Mouse (Mus musculus) MEL (cell line): ENCODE results near the gene Miga2. TPM values are rescaled to one million over a fixed set of nuclear protein-coding genes. Genes with fewer than 3 reads are reported as not detected.

ENCODE experiments used
- DNase-seq: peaks from one replicate; pipeline ENCODE4 v3.0.0; 2011; ENCODE audit warnings: low read depth, low spot score
- H3K27ac ChIP-seq: 2 replicates; pipeline ENCODE4 v1.5.1; 2012; ENCODE audit warnings: low read depth, mild to moderate bottlenecking, control low read depth, low read length, moderate library complexity; ENCODE audit not compliant: control insufficient read depth
- H3K27me3 ChIP-seq, 2 experiments: fragments of 150-350 bp in 1 of 2; sonication (generic) in 1 of 2; 2 replicates each; pipeline ENCODE4 v1.6.1; 2012; ENCODE audit warnings: low read length in 2 of 2, mild to moderate bottlenecking in 2 of 2, improper control_type of control experiment in 1 of 2, moderate library complexity in 1 of 2; ENCODE audit not compliant: insufficient read depth in 2 of 2, control insufficient read depth in 1 of 2
- H3K36me3 ChIP-seq, 2 experiments: 2 replicates each; pipeline ENCODE4 v1.6.1; 2012 to 2014; ENCODE audit warnings: low read length in 2 of 2, improper control_type of control experiment in 1 of 2, inconsistent platforms in 1 of 2, mild to moderate bottlenecking in 1 of 2; ENCODE audit not compliant: insufficient read depth in 2 of 2, control insufficient read depth in 1 of 2
- H3K4me1 ChIP-seq, 2 experiments: fragments of 150-350 bp in 1 of 2; sonication (generic) in 1 of 2; 2 replicates each; pipeline ENCODE4 v1.6.1; 2012; ENCODE audit warnings: low read length in 2 of 2, improper control_type of control experiment in 1 of 2, mild to moderate bottlenecking in 1 of 2; ENCODE audit not compliant: insufficient read depth in 2 of 2, control insufficient read depth in 1 of 2
- H3K4me3 ChIP-seq, 2 experiments: fragments of 150-350 bp in 1 of 2; sonication (generic) in 1 of 2; 2 replicates each; pipeline ENCODE4 v1.5.1; 2012; ENCODE audit warnings: low read depth in 2 of 2, low read length in 2 of 2, mild to moderate bottlenecking in 2 of 2, moderate library complexity in 2 of 2, control low read depth in 1 of 2, improper control_type of control experiment in 1 of 2; ENCODE audit not compliant: control insufficient read depth in 1 of 2, insufficient read depth in 1 of 2
- H3K79me2 ChIP-seq: 2 replicates; pipeline ENCODE4 v1.6.1; 2012; ENCODE audit warnings: mild to moderate bottlenecking, low read length, moderate library complexity; ENCODE audit not compliant: control insufficient read depth, poor library complexity, insufficient read depth
- H3K9ac ChIP-seq: 2 replicates; pipeline ENCODE4 v1.6.1; 2012; ENCODE audit warnings: low read depth, mild to moderate bottlenecking, control low read depth, low read length, moderate library complexity; ENCODE audit not compliant: control insufficient read depth, poor library complexity, severe bottlenecking
- H3K9me3 ChIP-seq: fragments of 150-350 bp; sonication (generic); replicated peaks from 2 replicates; pipeline ENCODE4 v1.6.1; 2012; ENCODE audit warnings: mild to moderate bottlenecking, low read length, improper control_type of control experiment, moderate library complexity; ENCODE audit not compliant: insufficient read depth
- CTCF ChIP-seq, 3 experiments: IDR thresholded peaks in 2 of 3; conservative IDR thresholded peaks in 1 of 3; 2 replicates each; pipeline ENCODE4 v1.5.1; 2011 to 2012; ENCODE audit warnings: low read length in 3 of 3, low read depth in 2 of 3, mild to moderate bottlenecking in 2 of 3, improper control_type of control experiment in 1 of 3, inconsistent platforms in 1 of 3, mixed read lengths in 1 of 3, moderate library complexity in 1 of 3; ENCODE audit not compliant: control insufficient read depth in 1 of 3, insufficient read depth in 1 of 3, poor library complexity in 1 of 3, severe bottlenecking in 1 of 3
- ETS1 ChIP-seq: IDR thresholded peaks from 2 replicates; pipeline ENCODE4 v1.6.1; 2012; ENCODE audit warnings: low read depth, mild to moderate bottlenecking, inconsistent platforms, low read length, improper control_type of control experiment, moderate library complexity
- MAFK ChIP-seq: IDR thresholded peaks from 2 replicates; pipeline ENCODE4 v1.6.1; 2011; ENCODE audit warnings: low read depth, mild to moderate bottlenecking, low read length, improper control_type of control experiment, borderline replicate concordance
- MAX ChIP-seq: IDR thresholded peaks from 2 replicates; pipeline ENCODE4 v1.6.1; 2011; ENCODE audit warnings: low read length, improper control_type of control experiment
- MEF2A ChIP-seq: IDR thresholded peaks from 2 replicates; pipeline ENCODE4 v1.6.1; 2014; ENCODE audit warnings: low read depth, mild to moderate bottlenecking, inconsistent platforms, low read length, improper control_type of control experiment; ENCODE audit not compliant: poor library complexity, insufficient replicate concordance, severe bottlenecking; ENCODE audit errors: extremely low read depth
- MXI1 ChIP-seq: IDR thresholded peaks from 2 replicates; pipeline ENCODE4 v1.6.1; 2011; ENCODE audit warnings: mild to moderate bottlenecking, low read depth, low read length, improper control_type of control experiment
- MYB ChIP-seq: IDR thresholded peaks from 2 replicates; pipeline ENCODE4 v1.6.1; 2011; ENCODE audit warnings: mild to moderate bottlenecking, low read depth, low read length, improper control_type of control experiment
- MYC ChIP-seq: IDR thresholded peaks from 2 replicates; pipeline ENCODE4 v1.6.1; 2011; ENCODE audit warnings: low read depth, mild to moderate bottlenecking, low read length, improper control_type of control experiment, moderate library complexity
- NRF1 ChIP-seq: IDR thresholded peaks from 2 replicates; pipeline ENCODE4 v1.6.1; 2014; ENCODE audit warnings: low read depth, mild to moderate bottlenecking, inconsistent platforms, low read length, improper control_type of control experiment, moderate library complexity; ENCODE audit not compliant: poor library complexity, insufficient read depth, severe bottlenecking
- RAD21 ChIP-seq: IDR thresholded peaks from 2 replicates; pipeline ENCODE4 v1.6.1; 2011; ENCODE audit warnings: mild to moderate bottlenecking, low read depth, low read length, improper control_type of control experiment
- SIN3A ChIP-seq: IDR thresholded peaks from 2 replicates; pipeline ENCODE4 v1.6.1; 2012; ENCODE audit warnings: low read length, improper control_type of control experiment, inconsistent platforms
- SMC3 ChIP-seq: IDR thresholded peaks from 2 replicates; pipeline ENCODE4 v1.6.1; 2011; ENCODE audit warnings: low read depth, low read length, improper control_type of control experiment
- TBP ChIP-seq: IDR thresholded peaks from 2 replicates; pipeline ENCODE4 v1.8.0; 2011; ENCODE audit warnings: low read depth, low read length, improper control_type of control experiment
- TCF12 ChIP-seq: IDR thresholded peaks from 2 replicates; pipeline ENCODE4 v1.6.1; 2014; ENCODE audit warnings: low read depth, mild to moderate bottlenecking, inconsistent platforms, low read length, improper control_type of control experiment, moderate library complexity
- USF1 ChIP-seq: IDR thresholded peaks from 2 replicates; pipeline ENCODE4 v1.6.1; 2014; ENCODE audit warnings: low read depth, mild to moderate bottlenecking, inconsistent platforms, low read length, improper control_type of control experiment, moderate library complexity
- USF2 ChIP-seq, 2 experiments: IDR thresholded peaks; 2 replicates each; pipeline ENCODE4 v1.6.1; 2011 to 2012; ENCODE audit warnings: improper control_type of control experiment in 2 of 2, low read length in 2 of 2, borderline replicate concordance in 1 of 2, inconsistent platforms in 1 of 2, low read depth in 1 of 2, mild to moderate bottlenecking in 1 of 2; ENCODE audit not compliant: insufficient read depth in 1 of 2
- ZC3H11A ChIP-seq: IDR thresholded peaks from 2 replicates; pipeline ENCODE4 v1.6.1; 2012; ENCODE audit warnings: low read depth, mild to moderate bottlenecking, inconsistent platforms, low read length, improper control_type of control experiment
- ZNF384 ChIP-seq: IDR thresholded peaks from 2 replicates; pipeline ENCODE4 v1.6.1; 2012; ENCODE audit warnings: low read depth, mild to moderate bottlenecking, inconsistent platforms, low read length, improper control_type of control experiment
- polyA plus RNA-seq, 2 experiments: library from polyadenylated mRNA; stranded (reverse) in 1 of 2; unstranded in 1 of 2; fragments of >175 nt in 1 of 2; fragments of >200 nt in 1 of 2; gene quantifications; 2 replicates each; pipeline versions ENCODE4 v1.2.1 to v1.2.4; 2012; ENCODE audit warnings: low replicate concordance in 2 of 2, low read depth in 1 of 2; ENCODE audit not compliant: insufficient read length in 2 of 2, insufficient read depth in 1 of 2, missing spikeins in 1 of 2
- total RNA-seq: library from RNA; depleted of rRNA; stranded (reverse); fragments of 300-350 nt; gene quantifications from 2 replicates; pipeline ENCODE4 v1.2.3, GENCODE M21; 2012

Miga2 gene
- total and polyA plus RNA-seq, 3 experiments: 20.3 to 25.8 TPM; not detected in 1

DNA sequence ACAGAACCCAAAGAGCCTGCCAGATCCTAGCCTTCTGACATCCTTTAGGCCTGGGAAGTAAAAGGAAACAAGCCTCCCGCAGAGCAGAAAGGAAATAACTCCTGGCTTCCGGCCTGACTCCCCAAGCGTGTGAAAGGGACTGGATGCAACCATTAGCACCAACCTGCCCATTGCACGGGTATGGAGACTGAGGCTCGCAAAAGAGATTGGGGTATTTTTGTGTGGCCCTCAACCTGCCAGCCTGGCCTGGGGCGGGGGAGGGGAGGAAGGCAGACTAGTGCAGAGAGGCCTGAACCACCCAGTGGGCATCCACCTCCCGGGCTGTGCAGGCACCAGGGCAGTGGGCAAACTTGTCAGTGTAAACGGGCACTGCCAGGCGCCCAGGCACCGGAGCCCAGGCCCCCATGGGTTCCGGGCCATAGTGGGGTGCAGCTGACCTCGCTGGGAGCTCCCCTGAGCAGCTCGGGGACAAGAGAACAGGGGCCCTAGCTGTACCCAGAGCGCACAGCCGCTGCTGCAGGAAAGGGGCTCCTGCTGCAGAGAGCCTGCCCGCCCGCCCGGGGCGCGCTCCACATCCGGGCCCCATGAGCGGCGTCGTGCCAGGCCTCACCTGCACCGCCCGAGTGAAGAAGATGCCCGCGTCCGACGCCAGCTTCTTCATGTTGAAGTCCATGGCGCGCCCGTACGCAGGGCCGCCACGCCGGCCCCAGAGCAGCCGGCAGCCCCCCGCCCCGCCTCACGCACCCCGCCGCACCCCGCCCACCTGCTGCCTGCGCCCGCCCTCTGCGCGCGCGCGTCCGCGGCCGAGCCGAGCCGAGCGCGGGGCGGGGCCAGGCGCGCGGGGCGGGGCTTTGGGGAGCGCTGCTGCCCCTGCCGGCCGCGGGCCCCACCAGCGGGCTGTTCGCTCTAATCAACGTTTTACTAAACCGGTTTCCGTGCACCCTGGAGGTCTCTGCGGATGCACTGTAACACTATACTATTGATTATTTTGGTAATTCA lies 5.2 kb upstream of the Miga2 start, which contains the start of gene Sh3glb2 (continued):
- no peak for TF ChIP-seq MAFK
- 0 out of 2 replicates have a peak, but pooled peaks have one; percentile 19 for TF ChIP-seq MAX
- TF ChIP-seq USF2 (IDR thresholded peaks at IDR 0.05; ENCODE audit: borderline replicate concordance in 1 of 2, insufficient read depth in 1 of 2, low read depth in 1 of 2, low read length in 2 of 2): no peak
- peak; percentile 44; the same call in 1 of the 2 replicates for TF ChIP-seq SIN3A
- TF ChIP-seq, all 39 proteins: peak for 9

DNA sequence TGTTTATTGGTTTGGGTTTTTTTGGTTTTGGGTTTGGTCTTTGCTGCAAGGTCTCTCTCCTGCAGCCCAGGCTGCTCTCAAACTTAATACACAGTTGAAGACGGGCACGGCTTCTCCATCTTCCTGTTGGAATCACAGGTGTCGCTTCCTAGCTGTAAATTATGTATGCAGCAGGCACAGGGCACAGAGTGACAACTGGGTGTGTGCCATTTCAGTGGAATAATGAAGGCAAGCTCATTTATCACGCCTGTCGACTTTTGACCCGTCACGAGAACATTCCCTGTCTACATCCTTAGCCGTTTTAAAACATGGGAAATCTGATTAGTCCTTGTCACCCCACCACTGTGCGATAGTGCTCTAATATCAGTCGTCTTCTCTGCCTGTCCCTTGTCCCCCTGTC lies 3.4 kb upstream of the Miga2 start:
- DNase-seq: no peak
- peaks cover 0 to 15% of the 10 kb centered on the region in 2 experiments; a peak in 2 of 4 replicates for H3K4me1 ChIP-seq

DNA sequence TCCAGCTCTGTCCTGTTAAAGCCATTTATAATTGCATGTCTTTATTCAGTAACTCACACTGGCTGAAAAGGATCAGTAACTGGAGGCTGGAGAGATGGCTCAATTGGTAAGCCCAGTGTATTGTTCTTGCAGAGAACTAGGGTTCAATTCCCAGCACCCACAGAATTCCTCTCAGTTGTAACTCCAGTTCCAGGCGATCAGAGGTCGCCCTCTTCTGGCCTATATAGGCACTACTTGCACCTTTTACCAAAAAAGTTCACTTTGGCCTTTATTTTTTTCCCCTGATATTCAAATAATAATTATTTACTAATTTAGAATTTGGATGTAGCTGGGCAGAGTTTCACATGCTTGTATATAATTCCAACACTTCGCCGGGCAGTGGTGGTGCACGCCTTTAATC lies 1.2 kb upstream of the Miga2 start:
- H3K4me1 ChIP-seq: peaks cover 0 to 10% of the 10 kb centered on the region in 2 experiments; a peak in 2 of 4 replicates
- H3K79me2 ChIP-seq: peaks cover 15% of the 10 kb centered on the region
- no peaks in the 10 kb centered on the region for H3K9me3 ChIP-seq
- no peak overlapping the region for H3K4me3 ChIP-seq
- H3K9ac ChIP-seq: no peak overlapping the region
- no peak for TF ChIP-seq MAFK
- peak; percentile 42 for TF ChIP-seq SMC3
- no peak for TF ChIP-seq NRF1
- peak; percentile 53 for TF ChIP-seq RAD21
- TF ChIP-seq USF1: no peak
- TF ChIP-seq CTCF (IDR thresholded peaks at IDR 0.05 in 2 of 3, conservative IDR thresholded peaks at IDR 0.05 in 1 of 3; ENCODE audit: control insufficient read depth in 1 of 3, insufficient read depth in 1 of 3, low read depth in 2 of 3, low read length in 3 of 3, poor library complexity in 1 of 3, severe bottlenecking in 1 of 3): peak; percentile 50 to 69 (median 60)
- TF ChIP-seq TBP: peak; percentile 56; the same call in 1 of the 2 replicates
- no peak for TF ChIP-seq MYB
- no peak for TF ChIP-seq MEF2A
- TF ChIP-seq MYC: no peak
- TF ChIP-seq ETS1: no peak
- TF ChIP-seq ZNF384: peak; percentile 70
- TF ChIP-seq TCF12: no peak
- TF ChIP-seq USF2 (IDR thresholded peaks at IDR 0.05; ENCODE audit: borderline replicate concordance in 1 of 2, insufficient read depth in 1 of 2, low read depth in 1 of 2, low read length in 2 of 2): no peak
- no peak for TF ChIP-seq ZC3H11A
- DNase-seq: peak; percentile 63
- peaks cover 0 to 3% of the 10 kb centered on the region in 2 experiments; a peak in 2 of 4 replicates for H3K36me3 ChIP-seq
- no peaks in the 10 kb centered on the region for H3K27me3 ChIP-seq
- H3K27ac ChIP-seq: no peak overlapping the region

More for the DNA sequence above, 3.4 kb upstream of the Miga2 start:
- H3K79me2 ChIP-seq: peaks cover 14% of the 10 kb centered on the region
- H3K4me3 ChIP-seq: no peak overlapping the region
- H3K36me3 ChIP-seq: peaks cover 0 to 3% of the 10 kb centered on the region in 2 experiments; a peak in 2 of 4 replicates
- no peaks in the 10 kb centered on the region for H3K9me3 ChIP-seq
- no peak overlapping the region for H3K9ac ChIP-seq
- no peaks in the 10 kb centered on the region for H3K27me3 ChIP-seq
- no peak overlapping the region for H3K27ac ChIP-seq
- TF ChIP-seq TCF12 (no peak), MXI1 (no peak), TBP (no peak), MYB (no peak)
